8 mouse cellular contexts compared by ENCODE assay signal in genomic region chr11:117930781-117931338, GRCm38 (mm10). TPM values are rescaled to one million over a fixed set of nuclear protein-coding genes. Genes with fewer than 3 reads are reported as not detected.
DNase-seq lines count a peak whose midpoint lies in the region; ATAC-seq and TF ChIP-seq lines count a peak whose summit lies in the region.

No protein-coding gene starts in this region.

- H3K4me2 ChIP-seq in kidney, postnatal 0 days (ENCODE audit: low read length), result peak overlapping the region; percentile 82
- H3K4me2 ChIP-seq in lung, embryonic 15.5 days, result peak overlapping the region; percentile 92

- H3K9me3 ChIP-seq in kidney, postnatal 0 days (replicated peaks; ENCODE audit: low read length), result no peaks in the 10 kb centered on the region
- no peaks in the 10 kb centered on the region for H3K9me3 ChIP-seq in lung, embryonic 15.5 days

- ATAC-seq in kidney, postnatal 0 days (replicated peaks; ENCODE audit: low FRiP score, low read depth), result no peak
- peak; percentile 8; the same call in 1 of the 2 replicates for ATAC-seq in lung, embryonic 15.5 days (ENCODE audit: borderline replicate concordance, extremely low read depth, low FRiP score, low TSS enrichment)

- peaks cover 15% of the 10 kb centered on the region for H3K4me1 ChIP-seq in kidney, postnatal 0 days (replicated peaks; ENCODE audit: insufficient read depth, low read length)
- peaks cover 13% of the 10 kb centered on the region for H3K4me1 ChIP-seq in brown adipose tissue, adult 24 weeks (ENCODE audit: control insufficient read depth, insufficient read depth, insufficient read length, low read length)
- peaks cover 50% of the 10 kb centered on the region for H3K4me1 ChIP-seq in lung, embryonic 15.5 days

- H3K27me3 ChIP-seq in kidney, postnatal 0 days (ENCODE audit: insufficient read depth, low read length), result no peaks in the 10 kb centered on the region
- H3K27me3 ChIP-seq in lung, embryonic 15.5 days, result peaks cover 22% of the 10 kb centered on the region; the same call in 1 of the 2 replicates

- no peak for TF ChIP-seq CTCF in kidney, postnatal 0 days (IDR thresholded peaks at IDR 0.05; ENCODE audit: low read depth)

- peak; percentile 59 for DNase-seq in kidney, postnatal 0 days (ENCODE audit: low spot score)
- no peak for DNase-seq in kidney, adult 11 months
- peak; percentile 79 to 89 for DNase-seq in gastrocnemius, postnatal 4 days (ENCODE audit: low spot score in 2 of 2)
- peak; percentile 70 to 79 for DNase-seq in kidney, postnatal 4 days
- DNase-seq in right cerebral cortex, adult 18-20 months, result peak; percentile 32
- no peak for DNase-seq in spleen, postnatal 10 days (ENCODE audit: low spot score in 2 of 2)

- no peaks in the 10 kb centered on the region for H3K36me3 ChIP-seq in kidney, postnatal 0 days (ENCODE audit: insufficient read depth, low read length)
- no peaks in the 10 kb centered on the region for H3K36me3 ChIP-seq in lung, embryonic 15.5 days

- WGBS in kidney, postnatal 0 days, result 2% methylated on average over 46 of the region's 48 CpGs
- WGBS in lung, embryonic 15.5 days, result 2% methylated on average over 48 of the region's 48 CpGs

- peak overlapping the region; percentile 45; the same call in 1 of the 2 replicates for H3K9ac ChIP-seq in kidney, postnatal 0 days (ENCODE audit: low read depth, low read length)
- peak overlapping the region; percentile 23 for H3K9ac ChIP-seq in lung, embryonic 15.5 days

- peak overlapping the region; percentile 31 for H3K4me3 ChIP-seq in kidney, postnatal 0 days (replicated peaks; ENCODE audit: low read depth, low read length)
- peak overlapping the region; percentile 45 for H3K4me3 ChIP-seq in brown adipose tissue, adult 24 weeks (ENCODE audit: insufficient read depth, low read depth, low read length)
- peak overlapping the region; percentile 42 for H3K4me3 ChIP-seq in lung, embryonic 15.5 days

- no peak overlapping the region for H3K27ac ChIP-seq in kidney, postnatal 0 days
- H3K27ac ChIP-seq in brown adipose tissue, adult 24 weeks (replicated peaks; ENCODE audit: low read depth, low read length), result no peak overlapping the region
- H3K27ac ChIP-seq in lung, embryonic 15.5 days, result no peak overlapping the region

RNA-seq across cellular contexts. Expression of gene Socs3, which starts 39.0 kb away (rescaled TPM):
- polyA plus RNA-seq in kidney, postnatal 0 days (2015; fragmentation: Nextera tagmentation; extraction: Ambion mirVana), result 11.7 and 14.4 TPM in 2 replicates
- 2.5 and 6.6 TPM in 2 replicates for polyA plus RNA-seq in brown adipose tissue, adult 24 weeks (2012; ENCODE audit: insufficient read depth, insufficient read length, missing spikeins)
- total RNA-seq in gastrocnemius, postnatal 4 days (2021), result 10 to 100 TPM; 14.0 to 14.8 TPM
- polyA plus RNA-seq in lung, embryonic 15.5 days (2015; fragmentation: Nextera tagmentation; extraction: Ambion mirVana), result 12.7 and 13.5 TPM in 2 replicates

RNA-seq across cellular contexts. Expression of gene Pgs1, which starts 55.2 kb away (rescaled TPM):
- 29.6 and 32.0 TPM in 2 replicates for polyA plus RNA-seq in kidney, postnatal 0 days (2015; fragmentation: Nextera tagmentation; extraction: Ambion mirVana)
- polyA plus RNA-seq in brown adipose tissue, adult 24 weeks (2012; ENCODE audit: insufficient read depth, insufficient read length, missing spikeins), result 13.1 and 15.3 TPM in 2 replicates
- total RNA-seq in gastrocnemius, postnatal 4 days (2021), result 10 to 100 TPM; 21.6 to 24.6 TPM
- polyA plus RNA-seq in lung, embryonic 15.5 days (2015; fragmentation: Nextera tagmentation; extraction: Ambion mirVana), result 37.7 and 42.2 TPM in 2 replicates

RNA-seq across cellular contexts. Expression of gene Tha1, which starts 57.6 kb away (rescaled TPM):
- 6.4 and 7.1 TPM in 2 replicates for polyA plus RNA-seq in kidney, postnatal 0 days (2015; fragmentation: Nextera tagmentation; extraction: Ambion mirVana)
- polyA plus RNA-seq in brown adipose tissue, adult 24 weeks (2012; ENCODE audit: insufficient read depth, insufficient read length, missing spikeins), result 4.7 and 8.3 TPM in 2 replicates
- 1 to 10 TPM; 4.5 to 5.2 TPM for total RNA-seq in gastrocnemius, postnatal 4 days (2021)
- polyA plus RNA-seq in lung, embryonic 15.5 days (2015; fragmentation: Nextera tagmentation; extraction: Ambion mirVana), result 5.0 and 5.4 TPM in 2 replicates

Comparison
In these comparisons a context has a peak if more than half of its experiments do, and no peak if none do; other contexts are left out.
1. DNase-seq: peak in kidney, postnatal 0 days (single experiment), gastrocnemius, postnatal 4 days (2 of 2), kidney, postnatal 4 days (2 of 2) and right cerebral cortex, adult 18-20 months (single experiment); none in kidney, adult 11 months (single experiment) and spleen, postnatal 10 days (0 of 2).
2. Peak in every context shown above with its lines, with median percentiles within 50 percentile points of each other: H3K4me3 ChIP-seq.